Mouse (Mus musculus) E14TG2a.4 (cell line): ENCODE results near the gene Gm20662.

Experiments used
- CTCF ChIP-seq: conservative IDR thresholded peaks from 2 replicates; pipeline ENCODE4 v1.5.1; 2014; ENCODE audit warnings: low read length
- POU5F1 ChIP-seq: IDR thresholded peaks from 2 replicates; pipeline ENCODE4 v1.6.1; 2014; ENCODE audit warnings: low read length, borderline replicate concordance

- TF ChIP-seq CTCF (no peak), POU5F1 (no peak)
These were observed 30.4 kb downstream of the Gm20662 start for GRCm38 (mm10) chr9:108026584-108026983.
